Mouse (Mus musculus) neural tube, embryonic 10.5 days (tissue): Measurements from ENCODE around the gene Pot1b.

Experiments
- DNase-seq: peaks from one replicate; pipeline ENCODE4 v3.0.0-alpha.2; 2017; ENCODE audit warnings: low spot score; ENCODE audit errors: extremely low spot score

Pot1b gene

GRCm38 (mm10) chr17:55711984-55712811 is at the start of gene Pot1b:
Gene Pot1b (minus strand): TSS chr17:55712628.
- peak; percentile 97 for DNase-seq

DNA sequence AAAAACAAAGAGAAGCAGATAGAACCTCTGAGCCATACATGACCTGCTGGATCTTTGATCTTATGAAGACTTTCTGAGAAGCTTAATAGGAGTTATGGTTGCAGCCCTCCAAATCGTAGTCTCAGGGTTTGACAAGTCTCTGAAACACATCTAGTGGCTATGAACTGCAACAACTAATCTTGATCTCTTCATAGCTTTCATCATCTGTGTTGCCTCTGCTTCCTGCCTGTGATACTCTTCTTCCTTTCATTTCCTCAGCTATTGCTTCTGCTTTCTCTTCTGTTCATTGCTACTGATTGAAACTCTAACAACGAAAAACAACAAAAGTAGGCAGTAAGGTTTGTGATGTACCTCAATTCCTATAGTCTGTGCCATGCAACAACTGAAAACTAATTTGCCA is 38.7 kb upstream of the Pot1b start:
- no peak for DNase-seq

DNA sequence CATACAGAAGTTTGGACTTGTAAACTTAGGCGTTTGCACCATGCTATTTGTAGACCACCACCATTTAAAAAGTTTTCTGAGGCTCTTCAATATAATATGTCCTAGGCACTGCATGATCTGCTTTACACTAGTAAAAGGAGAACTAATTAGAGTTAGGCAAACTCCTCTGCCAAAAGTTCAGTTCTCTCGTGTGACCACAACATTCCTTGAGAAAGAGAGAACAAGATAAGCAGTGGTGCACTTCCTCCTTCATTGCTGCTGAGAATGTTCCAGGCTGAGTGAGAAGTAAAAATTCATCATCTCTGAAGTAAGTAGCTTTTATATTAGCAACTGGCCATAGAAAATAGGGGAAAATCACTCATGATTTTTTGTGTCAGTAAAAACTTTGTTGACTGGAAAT is 37.4 kb upstream of the Pot1b start, which contains the start of gene Adgre4:
Adgre4 (plus strand) TSS at position 199 of the 400 bp plus-strand sequence.
- DNase-seq: no peak

DNA sequence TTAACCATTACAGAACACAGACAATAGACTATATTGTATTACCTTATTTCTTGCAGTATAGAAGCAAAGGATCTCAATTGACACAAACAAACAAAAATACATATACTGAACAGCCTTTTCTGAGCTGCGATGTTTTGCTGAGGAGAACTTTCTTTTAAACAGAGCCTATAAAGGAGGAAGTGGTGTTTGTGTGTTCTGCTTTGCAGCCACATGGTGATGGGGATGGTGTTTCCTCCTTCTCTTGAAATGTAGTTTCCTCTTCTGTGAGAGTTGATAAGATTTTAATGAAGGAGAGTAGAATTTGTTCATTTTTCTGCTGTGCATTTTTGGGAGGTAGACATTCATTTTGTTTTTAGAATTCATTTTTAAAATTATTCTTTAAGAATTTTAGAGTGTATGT is 24.2 kb upstream of the Pot1b start:
- DNase-seq: no peak

DNA sequence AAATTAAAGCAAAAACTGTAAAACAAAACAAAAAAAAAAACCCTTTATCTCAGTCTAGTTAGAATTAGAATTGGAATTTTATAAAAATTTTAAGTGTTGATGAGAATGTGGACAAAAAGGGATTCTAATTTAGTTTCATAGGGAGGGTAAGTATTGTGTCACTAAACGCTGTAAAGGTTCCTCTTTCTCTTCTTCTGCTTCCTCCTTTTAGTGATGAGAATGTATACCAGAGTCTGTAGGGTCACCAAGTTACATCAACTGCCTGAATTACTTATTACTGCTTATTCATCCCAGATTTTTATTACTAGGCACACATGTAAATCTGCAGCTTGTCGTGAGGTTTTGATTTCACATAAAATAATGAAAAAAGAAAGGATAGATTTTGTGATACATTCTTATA is 13.8 kb upstream of the Pot1b start:
- no peak for DNase-seq

DNA sequence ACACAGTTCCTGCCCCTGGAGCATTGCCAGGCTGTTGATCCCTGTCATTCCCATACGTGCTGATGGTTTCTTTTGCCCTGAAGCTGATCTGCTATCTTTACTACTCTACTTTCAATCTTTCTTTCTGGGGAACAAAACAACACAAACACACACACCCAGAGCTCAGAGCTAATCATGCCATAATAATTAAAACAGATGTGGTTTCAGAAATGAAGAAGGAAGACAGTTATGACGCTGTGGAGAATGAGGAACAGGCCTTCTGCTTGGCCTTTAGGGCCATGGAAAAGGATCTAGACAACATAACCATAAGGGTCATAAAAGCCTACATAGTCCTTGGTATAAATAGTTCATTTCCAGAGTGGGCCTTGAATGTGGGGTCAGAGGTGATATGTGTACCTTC is 9.8 kb upstream of the Pot1b start:
- no peak for DNase-seq

DNA sequence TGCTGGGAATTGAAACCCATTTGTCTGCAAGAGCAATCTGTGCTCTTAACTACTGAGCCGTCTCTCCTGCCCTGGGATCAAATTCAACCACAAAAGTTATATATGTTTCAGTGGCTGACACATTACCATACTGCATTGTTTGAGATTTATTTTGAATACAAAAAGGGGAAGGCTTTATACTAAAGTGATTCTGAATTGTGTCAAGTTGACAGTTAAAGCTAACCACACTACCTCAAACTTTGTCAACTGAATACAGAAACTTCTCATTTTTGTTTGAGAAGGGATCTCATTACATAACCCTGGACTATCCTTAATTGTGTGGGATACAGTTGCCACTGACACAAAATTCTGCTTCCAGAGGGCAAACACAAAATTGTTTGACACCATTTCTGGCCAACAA is 8.8 kb upstream of the Pot1b start:
- DNase-seq: no peak

- no peak for DNase-seq
These were observed 9.6 kb downstream of the Pot1b start for GRCm38 (mm10) chr17:55702865-55703264.

DNA sequence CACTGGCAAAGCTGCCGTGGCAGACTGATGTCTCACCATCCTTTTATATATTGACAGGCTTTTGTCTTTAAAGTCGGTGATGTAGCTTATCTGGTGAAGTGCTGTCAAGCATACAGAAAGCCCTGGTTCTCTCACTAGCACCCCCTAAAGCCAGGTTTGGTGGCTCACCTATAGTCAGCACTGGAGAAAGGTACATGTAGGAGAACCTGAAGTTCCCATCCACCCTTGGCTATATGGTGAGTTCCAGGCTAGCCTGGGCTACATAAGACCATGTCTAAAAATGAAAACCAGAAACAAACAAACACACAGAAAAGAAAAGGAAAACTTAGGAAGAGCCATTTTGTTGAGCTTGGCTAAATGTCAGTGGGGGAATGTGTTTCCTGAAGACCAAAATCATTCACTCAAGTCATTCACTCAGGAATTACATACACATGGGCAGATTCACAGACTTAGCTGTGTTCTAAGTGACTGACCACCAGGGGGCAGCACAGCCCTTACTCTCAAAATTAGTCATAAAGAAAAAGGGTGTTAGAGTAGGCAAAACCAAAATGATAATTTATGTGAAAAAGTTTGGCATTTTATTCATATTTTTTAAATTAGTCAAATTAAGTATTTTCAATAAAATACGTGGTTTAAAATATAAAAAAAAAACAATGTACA is 10.1 kb downstream of the Pot1b start:
- DNase-seq: peak; percentile 71

GRCm38 (mm10) chr17:55699388-55699787 is 13.0 kb downstream of the Pot1b start:
- DNase-seq: no peak

DNA sequence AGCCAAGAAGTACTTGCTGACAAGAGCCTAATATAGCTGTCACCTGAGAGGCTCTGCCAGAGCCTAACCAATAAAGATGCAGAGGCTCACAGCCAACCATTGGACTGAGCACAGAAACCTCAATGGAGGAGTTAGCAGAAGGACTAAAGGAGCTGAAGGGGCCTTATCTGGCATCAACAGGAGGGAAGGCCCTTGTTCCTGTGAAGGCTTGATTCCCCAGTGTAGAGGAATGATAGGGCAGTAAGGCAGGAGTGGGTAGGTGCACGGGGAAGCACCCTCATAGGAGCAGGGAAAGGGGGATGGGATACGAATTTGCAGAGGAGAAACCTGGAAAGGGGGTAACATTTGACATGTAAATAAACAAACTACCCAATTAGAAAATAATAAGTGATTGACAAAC is 51.3 kb downstream of the Pot1b start:
- no peak for DNase-seq

DNA sequence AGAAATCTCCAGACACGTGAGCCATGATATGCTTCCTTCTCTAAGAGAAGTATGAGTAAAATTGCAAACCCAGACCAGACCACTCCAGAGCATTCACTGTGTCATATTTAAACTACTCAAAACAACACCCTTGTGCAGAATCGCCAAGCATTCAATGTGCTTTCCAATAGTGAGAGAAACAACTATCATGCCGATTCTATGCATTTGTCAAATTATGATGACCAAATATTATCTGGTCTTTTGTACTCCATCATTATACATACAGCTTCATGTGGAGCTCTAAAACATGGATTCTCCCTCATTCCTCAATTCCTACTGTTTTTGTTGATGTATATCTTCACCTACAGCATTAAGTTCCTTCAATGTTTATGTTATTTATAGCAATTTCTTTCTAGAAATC is 87.3 kb downstream of the Pot1b start, which contains the start of gene Vmn2r118:
Vmn2r118 (minus strand) TSS at position 101 of the 400 bp plus-strand sequence.
- no peak for DNase-seq
